Mouse (Mus musculus): ENCODE data around the gene Ttbk2.

DNA sequence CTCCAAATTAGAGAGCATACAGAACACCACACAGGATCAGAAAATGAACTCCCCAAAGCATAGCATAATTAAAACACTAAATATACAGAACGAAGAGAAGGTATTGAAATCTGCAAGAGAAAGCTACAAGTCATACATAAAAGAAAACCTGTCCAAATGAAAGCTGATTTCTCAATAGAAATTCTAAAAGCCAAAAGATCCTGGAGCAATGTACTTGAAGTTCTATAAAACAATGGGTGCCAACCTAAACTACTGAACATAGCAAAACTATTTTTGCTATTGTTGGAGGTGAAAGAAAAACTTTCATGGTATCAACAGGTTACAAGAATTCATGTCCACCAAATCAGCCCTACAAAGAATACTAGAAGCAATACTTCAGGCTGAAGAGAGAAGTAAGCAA is 9.2 kb downstream of the Ttbk2 start:
- TF ChIP-seq CTCF (IDR thresholded peaks at IDR 0.05; ENCODE audit: insufficient read depth, low read depth, low read length) (no peak), POLR2A (IDR thresholded peaks at IDR 0.05; ENCODE audit: insufficient read depth, low read depth, low read length) (no peak)
